Mouse (Mus musculus) ES-Bruce4 (cell line): ENCODE measurements around the gene Riok2. TPM values are rescaled to one million over a fixed set of nuclear protein-coding genes. Genes with fewer than 3 reads are reported as not detected.
"Not testable (repeated sequence)": the region's sequence is repeated elsewhere in the genome, so short reads cannot be mapped to it uniquely, and the experiment has no call there.

Experiments
- H3K27ac ChIP-seq: 2 replicates; pipeline ENCODE4 v1.5.1; 2012; ENCODE audit warnings: low read length, inconsistent platforms; ENCODE audit not compliant: insufficient read depth
- H3K27me3 ChIP-seq: 2 replicates; pipeline ENCODE4 v1.6.1; 2012; ENCODE audit warnings: mild to moderate bottlenecking, low read length, inconsistent platforms; ENCODE audit not compliant: control insufficient read depth, poor library complexity, insufficient read depth, severe bottlenecking
- H3K36me3 ChIP-seq: 2 replicates; pipeline ENCODE4 v1.6.1; 2012; ENCODE audit warnings: inconsistent platforms, mild to moderate bottlenecking, low read length, moderate library complexity; ENCODE audit not compliant: control insufficient read depth, poor library complexity, insufficient read depth, severe bottlenecking
- H3K4me1 ChIP-seq: one replicate; pipeline ENCODE4 v1.8.1; 2011; ENCODE audit warnings: low read length; ENCODE audit not compliant: control insufficient read depth, insufficient read depth
- H3K4me3 ChIP-seq: 2 replicates; pipeline ENCODE4 v1.5.1; 2011; ENCODE audit warnings: low read depth, mild to moderate bottlenecking, low read length
- H3K9ac ChIP-seq: 2 replicates; pipeline ENCODE4 v1.6.1; 2012; ENCODE audit warnings: low read depth, mild to moderate bottlenecking, inconsistent platforms; ENCODE audit not compliant: poor library complexity, severe bottlenecking
- H3K9me3 ChIP-seq: replicated peaks from 2 replicates; pipeline ENCODE4 v1.6.1; 2012; ENCODE audit warnings: mild to moderate bottlenecking, low read length, inconsistent platforms; ENCODE audit not compliant: control insufficient read depth, poor library complexity, insufficient read depth, severe bottlenecking
- CTCF ChIP-seq: IDR thresholded peaks from one replicate; pipeline ENCODE4 v1.8.1; 2011; ENCODE audit warnings: low read depth, low read length
- EP300 ChIP-seq: IDR thresholded peaks from 2 replicates; pipeline ENCODE4 v1.6.1; 2011; ENCODE audit warnings: low read depth, low read length; ENCODE audit not compliant: insufficient read depth
- POLR2A ChIP-seq: IDR thresholded peaks from one replicate; pipeline ENCODE4 v1.8.1; 2011; ENCODE audit warnings: low read length; ENCODE audit not compliant: insufficient read depth
- polyA plus RNA-seq: library from polyadenylated mRNA; stranded (reverse); fragments of >200 nt; gene quantifications from 2 replicates; pipeline ENCODE4 v1.2.4, GENCODE M21; 2011; ENCODE audit warnings: low read depth; ENCODE audit not compliant: missing spikeins, insufficient read depth, insufficient read length

Riok2 gene
- 52.6 and 58.5 TPM in 2 replicates for polyA plus RNA-seq

GRCm38 (mm10) chr17:17373918-17374910, at the start of gene Riok2:
Riok2 (plus strand) TSS chr17:17374309.
- no peaks in the 10 kb centered on the region for H3K9me3 ChIP-seq
- TF ChIP-seq CTCF (no peak), POLR2A (peak; percentile 85)
- peak within 1 kb of the TSS; percentile 66 for H3K27ac ChIP-seq
- H3K4me1 ChIP-seq = peaks cover 4% of the 10 kb centered on the region
- H3K27me3 ChIP-seq = no peaks in the 10 kb centered on the region
- peak within 1 kb of the TSS; percentile 99 for H3K4me3 ChIP-seq
- H3K36me3 ChIP-seq = peaks cover 23% of the 10 kb centered on the region
- H3K9ac ChIP-seq = peak within 1 kb of the TSS; percentile 91

GRCm38 (mm10) chr17:17326022-17326421, 48.1 kb upstream of the Riok2 start:
- not testable (repeated sequence) for H3K27me3 ChIP-seq

GRCm38 (mm10) chr17:17326636-17327035, 47.5 kb upstream of the Riok2 start:
- no peaks in the 10 kb centered on the region for H3K36me3 ChIP-seq
- no peak overlapping the region for H3K4me3 ChIP-seq
- H3K4me1 ChIP-seq = no peaks in the 10 kb centered on the region
- no peaks in the 10 kb centered on the region for H3K9me3 ChIP-seq
- H3K27ac ChIP-seq = no peak overlapping the region
- no peak for TF ChIP-seq EP300
- no peak for TF ChIP-seq CTCF
- TF ChIP-seq POLR2A = no peak
- H3K27me3 ChIP-seq = no peaks in the 10 kb centered on the region
- H3K9ac ChIP-seq = no peak overlapping the region

More at GRCm38 (mm10) chr17:17326022-17326421, 48.1 kb upstream of the Riok2 start:
- not testable (repeated sequence) for H3K36me3 ChIP-seq, H3K4me1 ChIP-seq, H3K9ac ChIP-seq, H3K27ac ChIP-seq, H3K9me3 ChIP-seq, H3K4me3 ChIP-seq

GRCm38 (mm10) chr17:17345374-17346183, 28.5 kb upstream of the Riok2 start:
- not testable (repeated sequence) for H3K9ac ChIP-seq, H3K9me3 ChIP-seq, H3K27ac ChIP-seq, H3K36me3 ChIP-seq, H3K4me1 ChIP-seq, H3K27me3 ChIP-seq
- peak overlapping the region; percentile 54 for H3K4me3 ChIP-seq

GRCm38 (mm10) chr17:17346281-17346680, 27.8 kb upstream of the Riok2 start:
- H3K4me1 ChIP-seq, H3K27me3 ChIP-seq, H3K4me3 ChIP-seq, H3K36me3 ChIP-seq, H3K9me3 ChIP-seq, H3K9ac ChIP-seq, H3K27ac ChIP-seq: not testable (repeated sequence)

- no peak for TF ChIP-seq EP300
- no peak for TF ChIP-seq POLR2A
- peaks cover 17% of the 10 kb centered on the region for H3K36me3 ChIP-seq
- peak overlapping the region; percentile 66 for H3K27ac ChIP-seq
- peak overlapping the region; percentile 80 for H3K4me3 ChIP-seq
- H3K27me3 ChIP-seq = no peaks in the 10 kb centered on the region
- H3K9me3 ChIP-seq = no peaks in the 10 kb centered on the region
- H3K4me1 ChIP-seq = peaks cover 4% of the 10 kb centered on the region
- peak overlapping the region; percentile 76 for H3K9ac ChIP-seq
These were observed 575 bp upstream of the Riok2 start for GRCm38 (mm10) chr17:17373550-17373917.
